Mouse (Mus musculus): ENCODE data around the gene Zmynd10. TPM values are rescaled to one million over a fixed set of nuclear protein-coding genes. Genes with fewer than 3 reads are reported as not detected.
"Not testable (repeated sequence)": the region's sequence is repeated elsewhere in the genome, so short reads cannot be mapped to it uniquely, and the experiment has no call there.

Gene Zmynd10
- total RNA-seq, 2 experiments from 2014 or later, result 3.8 to 4.7 TPM

GRCm38 (mm10) chr9:107550491-107551116, 3.5 kb downstream of the Zmynd10 start:
- DNase-seq (ENCODE audit: extremely low spot score in 1 of 2, low spot score in 2 of 2), result no peak
- no peak overlapping the region for H3K4me3 ChIP-seq
- H3K27ac ChIP-seq, result no peak overlapping the region
- TF ChIP-seq CTCF (IDR thresholded peaks at IDR 0.05), result no peak
- intact Hi-C loops (cut with DNase I), result no loop called here

GRCm38 (mm10) chr9:107551117-107551889, 4.2 kb downstream of the Zmynd10 start, which contains the start of gene Rassf1:
Rassf1 (plus strand) TSS chr9:107551555.
- peak within 1 kb of the TSS; percentile 44 for H3K4me3 ChIP-seq
- intact Hi-C loops (cut with DNase I), result no loop called here
- H3K27ac ChIP-seq, result no peak within 1 kb of the TSS
- no peak for TF ChIP-seq CTCF (IDR thresholded peaks at IDR 0.05)
- no peak for DNase-seq (ENCODE audit: extremely low spot score in 1 of 2, low spot score in 2 of 2)

GRCm38 (mm10) chr9:107551890-107552355, 4.8 kb downstream of the Zmynd10 start:
- DNase-seq (ENCODE audit: extremely low spot score in 1 of 2, low spot score in 2 of 2), result no peak
- peak overlapping the region; percentile 44 for H3K4me3 ChIP-seq
- no peak overlapping the region for H3K27ac ChIP-seq
- intact Hi-C loops (cut with DNase I), result no loop called here
- no peak for TF ChIP-seq CTCF (IDR thresholded peaks at IDR 0.05)

DNA sequence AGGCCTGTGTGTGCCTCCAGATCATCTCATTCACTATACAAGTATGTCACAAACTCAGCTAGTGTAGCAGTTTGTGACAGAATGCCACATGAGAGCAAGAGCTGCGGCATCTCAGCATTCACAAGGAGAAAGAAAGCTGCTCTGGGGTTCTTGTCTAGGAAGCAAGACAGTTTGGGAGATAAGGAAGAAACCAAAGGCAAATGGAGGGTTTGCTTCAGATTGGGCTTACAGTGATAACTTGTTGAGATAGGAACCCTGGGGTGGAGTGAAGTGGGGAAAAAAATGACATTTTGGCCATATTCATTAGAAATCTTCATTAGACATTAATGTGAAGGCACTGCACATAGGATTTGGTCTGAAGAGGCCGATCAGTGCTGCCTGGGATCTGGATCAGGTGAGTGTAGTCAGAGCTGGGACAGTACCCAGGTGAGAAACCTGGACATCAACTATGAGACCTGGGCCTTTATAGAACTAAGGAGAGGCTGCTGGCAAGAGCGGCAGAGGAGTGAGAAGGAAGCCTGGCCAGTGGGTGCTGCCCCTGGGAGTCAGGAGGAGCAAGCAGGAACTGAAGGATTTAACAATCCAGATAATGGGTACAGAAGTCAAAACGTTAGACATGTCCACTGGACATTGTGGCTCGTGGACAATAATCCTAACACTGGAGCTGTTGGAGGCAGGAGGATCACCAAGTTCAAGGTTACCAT, 5.7 kb downstream of the Zmynd10 start:
- H3K27ac ChIP-seq, result no peak overlapping the region
- DNase-seq (ENCODE audit: extremely low spot score in 1 of 2, low spot score in 2 of 2), result no peak
- intact Hi-C loops (cut with DNase I), result no loop called here
- TF ChIP-seq CTCF (IDR thresholded peaks at IDR 0.05), result no peak
- H3K4me3 ChIP-seq, result no peak overlapping the region

DNA sequence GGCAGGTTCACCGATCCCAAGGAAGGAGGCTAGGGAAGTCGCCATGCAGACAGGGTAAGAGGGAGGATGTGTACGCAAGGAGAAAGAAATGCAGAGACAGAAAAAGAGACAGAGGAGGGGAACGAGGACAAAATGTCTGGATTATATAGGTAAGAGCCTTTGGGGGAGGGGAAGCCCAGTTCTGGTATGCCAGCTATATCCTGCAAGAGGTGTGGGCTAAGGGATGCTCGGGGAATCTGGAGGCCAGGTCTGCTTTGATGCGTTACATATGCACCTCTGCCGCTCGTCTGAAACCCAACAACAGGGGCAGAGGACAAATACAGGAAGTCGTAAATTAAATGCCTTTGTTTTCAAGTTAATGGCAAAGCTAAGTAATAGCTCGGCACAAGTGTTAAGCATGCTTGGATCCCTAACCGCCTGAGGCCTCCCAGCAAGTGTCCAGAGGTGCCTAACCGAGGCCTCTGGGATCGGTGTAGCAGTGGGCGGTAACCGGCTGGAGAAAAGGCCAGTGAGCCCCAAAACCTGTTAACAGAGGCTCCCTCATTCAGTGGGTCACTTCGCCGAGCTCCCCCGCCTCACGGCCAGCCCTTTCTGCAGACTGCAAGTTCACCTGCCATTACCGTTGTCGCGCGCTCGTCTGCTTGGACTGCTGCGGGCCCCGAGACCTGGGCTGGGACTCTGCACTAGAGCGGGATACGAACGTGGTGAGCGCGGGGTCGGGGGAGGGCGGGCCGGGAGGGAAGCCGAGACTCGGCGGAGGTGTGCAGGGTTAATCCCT, 6.6 kb downstream of the Zmynd10 start:
- Histone ChIP-seq H3K27ac (peak overlapping the region; percentile 78), H3K4me3 (peak overlapping the region; percentile 94)
- TF ChIP-seq CTCF (IDR thresholded peaks at IDR 0.05), result no peak
- DNase-seq (ENCODE audit: extremely low spot score in 1 of 2, low spot score in 2 of 2), result peak in 1 of 2 experiments; percentile 42
- intact Hi-C loops (cut with DNase I), result no loop called here

- peak; percentile 90 to 95 for DNase-seq (ENCODE audit: extremely low spot score in 1 of 2, low spot score in 2 of 2)
- peak overlapping the region; percentile 94 for H3K4me3 ChIP-seq
- intact Hi-C loops (cut with DNase I), result no loop called here
These were observed 7.3 kb downstream of the Zmynd10 start for GRCm38 (mm10) chr9:107554319-107554825.

DNA sequence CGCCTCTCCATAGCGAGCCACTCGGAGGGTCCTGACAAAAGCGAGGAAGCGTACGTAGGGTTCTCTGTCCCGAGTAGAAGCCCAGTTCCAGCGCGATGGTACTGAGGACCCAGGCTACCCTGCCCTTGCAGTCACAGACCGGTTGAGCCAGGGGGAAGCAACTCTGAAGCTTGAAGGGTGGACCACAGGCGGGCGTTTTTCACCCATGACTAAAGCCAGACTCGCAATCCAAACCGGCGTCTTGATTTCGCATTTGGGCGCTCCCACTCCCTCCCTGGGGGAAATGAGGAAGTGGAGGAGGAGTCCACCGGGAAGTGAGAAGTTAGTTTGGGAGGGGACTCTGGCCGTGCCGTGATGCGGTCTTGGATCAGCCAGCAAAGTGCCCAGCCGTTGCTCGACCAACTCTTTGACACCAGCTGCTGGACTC, 7.9 kb downstream of the Zmynd10 start:
- no peak for TF ChIP-seq CTCF (IDR thresholded peaks at IDR 0.05)
- H3K4me3 ChIP-seq, result peak overlapping the region; percentile 94
- intact Hi-C loops (cut with DNase I), result no loop called here
- DNase-seq (ENCODE audit: extremely low spot score in 1 of 2, low spot score in 2 of 2), result no peak
- H3K27ac ChIP-seq, result peak overlapping the region; percentile 93

More at GRCm38 (mm10) chr9:107554319-107554825, 7.3 kb downstream of the Zmynd10 start:
- no peak; the same call in 1 of the 2 replicates for TF ChIP-seq CTCF (IDR thresholded peaks at IDR 0.05)
- H3K27ac ChIP-seq, result peak overlapping the region; percentile 93

GRCm38 (mm10) chr9:107555701-107556100, 8.6 kb downstream of the Zmynd10 start:
- no peak for TF ChIP-seq CTCF (IDR thresholded peaks at IDR 0.05)
- Histone ChIP-seq H3K4me3 (peak overlapping the region; percentile 94), H3K27ac (no peak overlapping the region; the same call in 1 of the 2 replicates)
- intact Hi-C loops (cut with DNase I), result no loop called here
- no peak for DNase-seq (ENCODE audit: extremely low spot score in 1 of 2, low spot score in 2 of 2)

GRCm38 (mm10) chr9:107556346-107556745, 9.2 kb downstream of the Zmynd10 start:
- DNase-seq (ENCODE audit: extremely low spot score in 1 of 2, low spot score in 2 of 2), result no peak
- Histone ChIP-seq H3K27ac (no peak overlapping the region), H3K4me3 (no peak overlapping the region)
- intact Hi-C loops (cut with DNase I), result no loop called here
- no peak for TF ChIP-seq CTCF (IDR thresholded peaks at IDR 0.05)

GRCm38 (mm10) chr9:107563029-107563581, 16.0 kb downstream of the Zmynd10 start, which contains the start of gene Tusc2:
Tusc2 (plus strand) TSS chr9:107563255.
- Histone ChIP-seq H3K27ac (peak within 1 kb of the TSS; percentile 82), H3K4me3 (peak within 1 kb of the TSS; percentile 81)
- TF ChIP-seq CTCF (IDR thresholded peaks at IDR 0.05), result no peak
- DNase-seq (ENCODE audit: extremely low spot score in 1 of 2, low spot score in 2 of 2), result peak; percentile 92 to 94
- intact Hi-C loops (cut with DNase I), result no loop called here

DNA sequence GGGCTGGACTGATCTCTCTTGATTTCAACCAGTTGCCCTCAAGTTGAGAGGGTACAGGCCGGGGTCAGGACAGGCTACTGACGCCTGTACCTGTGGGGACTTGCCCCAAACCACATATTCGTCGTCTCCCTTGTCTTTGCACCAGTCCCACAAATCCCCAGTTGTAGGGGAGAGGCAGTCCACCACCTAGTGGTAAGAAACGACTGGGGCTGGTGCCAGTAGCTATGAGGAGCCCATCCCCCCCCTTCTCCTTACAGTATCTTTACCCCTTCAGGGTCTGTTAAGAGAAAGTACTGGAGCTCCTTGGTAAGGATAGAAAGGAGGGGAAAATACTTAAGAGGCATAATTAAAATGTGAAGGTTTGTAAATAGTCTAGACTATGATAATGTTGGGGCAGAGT, 18.5 kb downstream of the Zmynd10 start:
- intact Hi-C loops (cut with DNase I); H3K4me3 ChIP-seq; H3K27ac ChIP-seq; DNase-seq (ENCODE audit: extremely low spot score in 1 of 2, low spot score in 2 of 2): not testable (repeated sequence)

Data from left cerebral cortex, adult 2 months (tissue).